Mouse (Mus musculus): ENCODE data around the gene Ryk. TPM values are rescaled to one million over a fixed set of nuclear protein-coding genes. Genes with fewer than 3 reads are reported as not detected.

The Ryk gene
- polyA plus RNA-seq, 1 experiment from 2014 or later = 31.6 TPM

- ATAC-seq (ENCODE audit: insufficient number of reproducible peaks, low FRiP score, low TSS enrichment, low read depth) (no peak), DNase-seq (ENCODE audit: low spot score) (no peak)
- WGBS = 70% methylated on average over 15 of the region's 15 CpGs
- Histone ChIP-seq H3K9me3 (ENCODE audit: control insufficient read depth, low read length) (no peaks in the 10 kb centered on the region), H3K36me3 (ENCODE audit: control insufficient read depth, insufficient read depth, low read length) (no peaks in the 10 kb centered on the region), H3K4me1 (ENCODE audit: control insufficient read depth, insufficient read depth, low read length) (no peaks in the 10 kb centered on the region; the same call in 1 of the 2 replicates), H3K4me3 (ENCODE audit: low read depth, low read length) (no peak overlapping the region), H3K27ac (replicated peaks; ENCODE audit: low read depth, low read length) (no peak overlapping the region), H3K27me3 (ENCODE audit: control insufficient read depth, insufficient read depth, low read length) (no peaks in the 10 kb centered on the region), H3K4me2 (ENCODE audit: low read depth, severe bottlenecking) (no peak overlapping the region), H3K9ac (ENCODE audit: low read length) (no peak overlapping the region)
These were observed 90.1 kb downstream of the Ryk start for GRCm38 (mm10) chr9:102924627-102925316.

DNA sequence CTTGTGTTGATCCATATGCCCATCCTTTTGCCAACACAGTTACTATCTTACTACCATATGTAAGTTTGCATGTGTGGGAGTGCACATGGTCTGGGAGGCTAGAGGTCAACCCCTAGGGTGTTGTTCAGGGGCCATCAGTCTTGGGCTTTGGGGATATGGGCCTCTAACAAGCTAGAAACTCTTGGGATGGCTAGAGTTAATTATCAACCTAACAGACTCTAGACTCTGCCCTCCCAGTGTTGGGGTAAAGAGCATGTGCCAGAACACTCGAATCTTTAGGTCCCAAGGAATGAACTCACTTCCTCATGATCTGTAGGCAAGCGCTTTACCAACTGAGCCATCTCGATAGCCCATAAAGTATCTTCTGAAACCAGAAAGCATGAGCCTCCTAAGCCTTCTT is 91.4 kb downstream of the Ryk start:
- no peaks in the 10 kb centered on the region; the same call in 1 of the 2 replicates for H3K4me1 ChIP-seq (ENCODE audit: control insufficient read depth, insufficient read depth, low read length)
- DNase-seq (ENCODE audit: low spot score) = no peak
- H3K4me2 ChIP-seq (ENCODE audit: low read depth, severe bottlenecking) = no peak overlapping the region
- 84% methylated on average over 3 of the region's 3 CpGs for WGBS
- H3K9me3 ChIP-seq (ENCODE audit: control insufficient read depth, low read length) = no peaks in the 10 kb centered on the region
- no peaks in the 10 kb centered on the region for H3K36me3 ChIP-seq (ENCODE audit: control insufficient read depth, insufficient read depth, low read length)
- H3K27me3 ChIP-seq (ENCODE audit: control insufficient read depth, insufficient read depth, low read length) = no peaks in the 10 kb centered on the region
- no peak overlapping the region for H3K27ac ChIP-seq (replicated peaks; ENCODE audit: low read depth, low read length)
- no peak overlapping the region for H3K4me3 ChIP-seq (ENCODE audit: low read depth, low read length)
- no peak overlapping the region for H3K9ac ChIP-seq (ENCODE audit: low read length)
- no peak for ATAC-seq (ENCODE audit: insufficient number of reproducible peaks, low FRiP score, low TSS enrichment, low read depth)

DNA sequence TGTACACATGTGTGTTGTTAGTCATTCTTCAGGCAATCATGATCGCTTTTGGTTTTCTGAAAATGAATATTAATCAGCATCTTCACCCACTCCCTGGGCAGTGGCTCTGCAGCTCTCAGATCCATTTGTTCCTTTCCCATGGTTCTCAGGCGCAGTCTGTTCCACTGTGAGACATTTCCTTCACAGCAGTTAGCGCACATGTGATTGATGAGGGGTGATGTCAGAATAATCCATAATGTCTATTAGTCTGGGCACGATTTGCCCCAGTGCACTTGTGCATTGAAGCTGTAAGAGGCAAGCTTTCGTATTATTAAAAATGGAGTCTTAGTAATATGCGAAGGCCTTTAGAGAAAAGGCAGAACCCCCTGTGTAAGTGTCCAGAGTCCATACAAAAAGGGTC is 95.1 kb downstream of the Ryk start:
- 87% methylated on average over 6 of the region's 6 CpGs for WGBS
- no peak overlapping the region for H3K9ac ChIP-seq (ENCODE audit: low read length)
- H3K36me3 ChIP-seq (ENCODE audit: control insufficient read depth, insufficient read depth, low read length) = no peaks in the 10 kb centered on the region
- no peaks in the 10 kb centered on the region for H3K27me3 ChIP-seq (ENCODE audit: control insufficient read depth, insufficient read depth, low read length)
- no peak overlapping the region for H3K4me2 ChIP-seq (ENCODE audit: low read depth, severe bottlenecking)
- no peak overlapping the region for H3K4me3 ChIP-seq (ENCODE audit: low read depth, low read length)
- no peak for ATAC-seq (ENCODE audit: insufficient number of reproducible peaks, low FRiP score, low TSS enrichment, low read depth)
- no peaks in the 10 kb centered on the region for H3K9me3 ChIP-seq (ENCODE audit: control insufficient read depth, low read length)
- DNase-seq (ENCODE audit: low spot score) = no peak
- H3K27ac ChIP-seq (replicated peaks; ENCODE audit: low read depth, low read length) = no peak overlapping the region
- H3K4me1 ChIP-seq (ENCODE audit: control insufficient read depth, insufficient read depth, low read length) = no peaks in the 10 kb centered on the region

GRCm38 (mm10) chr9:102933925-102934721 is 99.4 kb downstream of the Ryk start:
- Histone ChIP-seq H3K36me3 (ENCODE audit: control insufficient read depth, insufficient read depth, low read length) (no peaks in the 10 kb centered on the region), H3K4me3 (ENCODE audit: low read depth, low read length) (no peak overlapping the region), H3K9me3 (ENCODE audit: control insufficient read depth, low read length) (no peaks in the 10 kb centered on the region), H3K4me1 (ENCODE audit: control insufficient read depth, insufficient read depth, low read length) (no peaks in the 10 kb centered on the region), H3K9ac (ENCODE audit: low read length) (no peak overlapping the region), H3K4me2 (ENCODE audit: low read depth, severe bottlenecking) (no peak overlapping the region), H3K27ac (replicated peaks; ENCODE audit: low read depth, low read length) (no peak overlapping the region), H3K27me3 (ENCODE audit: control insufficient read depth, insufficient read depth, low read length) (no peaks in the 10 kb centered on the region)
- ATAC-seq (ENCODE audit: insufficient number of reproducible peaks, low FRiP score, low TSS enrichment, low read depth) (no peak), DNase-seq (ENCODE audit: low spot score) (no peak)
- WGBS = 44% methylated on average over 20 of the region's 20 CpGs

GRCm38 (mm10) chr9:102942221-102942620 is 107.5 kb downstream of the Ryk start:
- H3K4me1 ChIP-seq (ENCODE audit: control insufficient read depth, insufficient read depth, low read length) = no peaks in the 10 kb centered on the region
- no peak overlapping the region for H3K9ac ChIP-seq (ENCODE audit: low read length)
- no peak overlapping the region for H3K4me2 ChIP-seq (ENCODE audit: low read depth, severe bottlenecking)
- ATAC-seq (ENCODE audit: insufficient number of reproducible peaks, low FRiP score, low TSS enrichment, low read depth) (no peak), DNase-seq (ENCODE audit: low spot score) (no peak)
- H3K36me3 ChIP-seq (ENCODE audit: control insufficient read depth, insufficient read depth, low read length) = no peaks in the 10 kb centered on the region
- no peaks in the 10 kb centered on the region for H3K27me3 ChIP-seq (ENCODE audit: control insufficient read depth, insufficient read depth, low read length)
- WGBS = 72% methylated on average over 4 of the region's 4 CpGs
- no peaks in the 10 kb centered on the region for H3K9me3 ChIP-seq (ENCODE audit: control insufficient read depth, low read length)
- H3K4me3 ChIP-seq (ENCODE audit: low read depth, low read length) = no peak overlapping the region
- no peak overlapping the region for H3K27ac ChIP-seq (replicated peaks; ENCODE audit: low read depth, low read length)

DNA sequence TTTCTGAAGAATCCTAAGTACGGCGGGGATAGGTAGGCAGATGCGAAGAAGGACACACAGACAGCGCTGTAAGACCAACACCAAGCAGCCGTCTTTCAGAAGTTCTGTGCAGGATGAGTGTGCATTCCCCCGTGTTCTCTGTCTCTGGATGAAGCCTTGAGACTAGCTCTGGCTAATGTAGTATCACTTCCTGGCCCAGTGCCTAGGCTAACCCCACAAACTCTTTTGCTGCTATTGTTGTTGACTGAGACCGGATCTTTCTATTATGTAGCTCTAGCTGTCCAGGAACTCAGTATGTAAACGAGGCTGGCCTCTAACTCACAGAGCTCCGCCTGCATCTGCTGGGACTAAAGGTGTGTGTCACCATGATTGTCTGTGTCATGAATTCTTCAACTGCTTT is 110.2 kb downstream of the Ryk start:
- DNase-seq (ENCODE audit: low spot score) (no peak), ATAC-seq (ENCODE audit: insufficient number of reproducible peaks, low FRiP score, low TSS enrichment, low read depth) (no peak)
- H3K4me2 ChIP-seq (ENCODE audit: low read depth, severe bottlenecking) = no peak overlapping the region
- 90% methylated on average over 9 of the region's 9 CpGs for WGBS
- no peaks in the 10 kb centered on the region for H3K4me1 ChIP-seq (ENCODE audit: control insufficient read depth, insufficient read depth, low read length)
- H3K27me3 ChIP-seq (ENCODE audit: control insufficient read depth, insufficient read depth, low read length) = no peaks in the 10 kb centered on the region
- no peaks in the 10 kb centered on the region for H3K36me3 ChIP-seq (ENCODE audit: control insufficient read depth, insufficient read depth, low read length)
- H3K27ac ChIP-seq (replicated peaks; ENCODE audit: low read depth, low read length) = no peak overlapping the region
- no peak overlapping the region for H3K9ac ChIP-seq (ENCODE audit: low read length)
- no peaks in the 10 kb centered on the region for H3K9me3 ChIP-seq (ENCODE audit: control insufficient read depth, low read length)
- H3K4me3 ChIP-seq (ENCODE audit: low read depth, low read length) = no peak overlapping the region

DNA sequence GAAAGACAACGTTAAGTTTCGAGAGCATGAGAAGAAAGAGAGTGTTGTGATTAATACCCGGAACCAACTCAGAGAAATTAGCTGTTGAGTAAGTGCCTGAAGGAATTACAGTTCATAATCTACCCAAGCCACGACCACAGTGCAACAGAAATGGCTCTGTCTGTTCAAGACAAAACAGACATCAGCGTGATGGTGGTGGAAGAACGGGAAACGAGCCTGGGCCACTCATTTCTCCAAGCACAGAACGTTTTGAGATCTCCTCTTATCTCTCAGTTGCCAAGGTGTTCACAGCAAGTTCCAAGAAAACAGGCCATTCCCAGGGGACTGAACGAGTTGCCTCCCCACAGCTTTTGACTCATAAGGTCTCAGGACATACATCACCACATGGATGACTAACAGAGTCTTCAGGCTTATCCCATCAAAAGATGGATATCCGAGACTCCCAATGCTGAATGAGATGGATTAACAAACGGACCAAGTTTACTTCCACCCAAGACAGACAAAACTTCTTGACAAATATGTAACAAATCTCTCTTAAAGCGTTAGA is 111.8 kb downstream of the Ryk start:
- no peak for ATAC-seq (ENCODE audit: insufficient number of reproducible peaks, low FRiP score, low TSS enrichment, low read depth)
- Histone ChIP-seq H3K9ac (ENCODE audit: low read length) (no peak overlapping the region), H3K36me3 (ENCODE audit: control insufficient read depth, insufficient read depth, low read length) (no peaks in the 10 kb centered on the region), H3K27me3 (ENCODE audit: control insufficient read depth, insufficient read depth, low read length) (no peaks in the 10 kb centered on the region), H3K27ac (replicated peaks; ENCODE audit: low read depth, low read length) (no peak overlapping the region), H3K4me1 (ENCODE audit: control insufficient read depth, insufficient read depth, low read length) (no peaks in the 10 kb centered on the region), H3K4me2 (ENCODE audit: low read depth, severe bottlenecking) (no peak overlapping the region), H3K9me3 (ENCODE audit: control insufficient read depth, low read length) (no peaks in the 10 kb centered on the region), H3K4me3 (ENCODE audit: low read depth, low read length) (no peak overlapping the region)
- WGBS = 84% methylated on average over 12 of the region's 12 CpGs
- no peak for DNase-seq (ENCODE audit: low spot score)

GRCm38 (mm10) chr9:102948706-102949105 is 114.0 kb downstream of the Ryk start:
- no peaks in the 10 kb centered on the region for H3K27me3 ChIP-seq (ENCODE audit: control insufficient read depth, insufficient read depth, low read length)
- DNase-seq (ENCODE audit: low spot score) (no peak), ATAC-seq (ENCODE audit: insufficient number of reproducible peaks, low FRiP score, low TSS enrichment, low read depth) (no peak)
- no peaks in the 10 kb centered on the region for H3K4me1 ChIP-seq (ENCODE audit: control insufficient read depth, insufficient read depth, low read length)
- H3K4me3 ChIP-seq (ENCODE audit: low read depth, low read length) = no peak overlapping the region
- H3K4me2 ChIP-seq (ENCODE audit: low read depth, severe bottlenecking) = no peak overlapping the region
- WGBS = 85% methylated on average over 5 of the region's 5 CpGs
- no peak overlapping the region for H3K27ac ChIP-seq (replicated peaks; ENCODE audit: low read depth, low read length)
- H3K9ac ChIP-seq (ENCODE audit: low read length) = no peak overlapping the region
- no peaks in the 10 kb centered on the region for H3K9me3 ChIP-seq (ENCODE audit: control insufficient read depth, low read length)
- H3K36me3 ChIP-seq (ENCODE audit: control insufficient read depth, insufficient read depth, low read length) = no peaks in the 10 kb centered on the region
